Mouse (Mus musculus) bone marrow macrophage, adult 2 months (primary cell): ENCODE results near the gene Bri3bp. TPM values are rescaled to one million over a fixed set of nuclear protein-coding genes. Genes with fewer than 3 reads are reported as not detected.
A peak's percentile ranks its signal among the peaks of the same experiment; 100 is the strongest.

Experiments
- H3K27ac ChIP-seq: 2 replicates; pipeline ENCODE4 v1.5.1; 2012; ENCODE audit warnings: low read depth, low read length; ENCODE audit not compliant: insufficient read depth
- H3K4me1 ChIP-seq: 2 replicates; pipeline ENCODE4 v1.6.1; 2012; ENCODE audit warnings: low read length; ENCODE audit not compliant: control insufficient read depth, insufficient read depth
- H3K4me3 ChIP-seq: 2 replicates; pipeline ENCODE4 v1.5.1; 2012; ENCODE audit warnings: mild to moderate bottlenecking, low read length, moderate library complexity; ENCODE audit not compliant: insufficient read depth
- CTCF ChIP-seq: IDR thresholded peaks from 2 replicates; pipeline ENCODE4 v1.5.1; 2012; ENCODE audit warnings: low read depth, mild to moderate bottlenecking, low read length, moderate library complexity
- POLR2A ChIP-seq: IDR thresholded peaks from 2 replicates; pipeline ENCODE4 v1.6.1; 2012; ENCODE audit warnings: mild to moderate bottlenecking, low read depth, low read length, borderline replicate concordance
- polyA plus RNA-seq: library from polyadenylated mRNA; stranded (reverse); fragments of >200 nt; gene quantifications from 2 replicates; pipeline ENCODE4 v1.2.4, GENCODE M21; 2012; ENCODE audit not compliant: missing spikeins, insufficient read depth, insufficient read length

Gene Bri3bp
- polyA plus RNA-seq, 1 experiment: 11.6 TPM

- TF ChIP-seq CTCF (no peak), POLR2A (no peak)
- Histone ChIP-seq H3K4me1 (no peaks in the 10 kb centered on the region), H3K27ac (no peak overlapping the region), H3K4me3 (no peak overlapping the region)
Measured at GRCm38 (mm10) chr5:125492379-125493092, 51.2 kb downstream of the Bri3bp start.

- Histone ChIP-seq H3K4me3 (no peak overlapping the region), H3K4me1 (no peaks in the 10 kb centered on the region), H3K27ac (no peak overlapping the region)
- TF ChIP-seq CTCF (no peak), POLR2A (no peak)
Measured at GRCm38 (mm10) chr5:125493093-125493423, 51.7 kb downstream of the Bri3bp start.

- Histone ChIP-seq H3K4me1 (no peaks in the 10 kb centered on the region), H3K27ac (no peak overlapping the region), H3K4me3 (no peak overlapping the region)
- TF ChIP-seq CTCF (no peak), POLR2A (no peak)
Measured at GRCm38 (mm10) chr5:125495655-125496054, 54.3 kb downstream of the Bri3bp start.

- H3K27ac ChIP-seq: no peak overlapping the region
- no peak overlapping the region for H3K4me3 ChIP-seq
- TF ChIP-seq CTCF (peak; percentile 47; the same call in 1 of the 2 replicates), POLR2A (no peak)
- no peaks in the 10 kb centered on the region for H3K4me1 ChIP-seq
Measured at GRCm38 (mm10) chr5:125497821-125498600, 56.6 kb downstream of the Bri3bp start.

DNA sequence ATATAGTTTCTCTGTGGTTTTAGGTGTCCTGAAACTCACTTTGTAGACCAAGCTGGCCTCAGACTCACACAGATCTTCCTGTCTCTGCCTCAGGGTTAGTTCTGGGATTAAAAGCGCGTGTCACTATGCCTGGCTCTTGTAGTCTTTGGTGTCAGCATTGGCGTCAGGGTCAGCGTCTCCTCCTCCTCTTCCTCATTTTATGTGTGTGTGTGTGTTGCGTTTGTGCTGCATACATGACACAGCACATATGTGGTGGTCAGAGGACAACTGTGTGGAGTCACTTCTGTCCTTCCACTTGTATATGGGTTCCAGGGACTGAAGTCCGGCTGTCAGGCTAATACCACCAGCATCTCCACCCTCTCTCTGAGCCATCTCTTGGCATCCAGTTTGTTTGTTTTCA, 60.1 kb downstream of the Bri3bp start:
- H3K27ac ChIP-seq: no peak overlapping the region
- no peak overlapping the region for H3K4me3 ChIP-seq
- TF ChIP-seq CTCF: no peak
- no peak for TF ChIP-seq POLR2A
- H3K4me1 ChIP-seq: no peaks in the 10 kb centered on the region

DNA sequence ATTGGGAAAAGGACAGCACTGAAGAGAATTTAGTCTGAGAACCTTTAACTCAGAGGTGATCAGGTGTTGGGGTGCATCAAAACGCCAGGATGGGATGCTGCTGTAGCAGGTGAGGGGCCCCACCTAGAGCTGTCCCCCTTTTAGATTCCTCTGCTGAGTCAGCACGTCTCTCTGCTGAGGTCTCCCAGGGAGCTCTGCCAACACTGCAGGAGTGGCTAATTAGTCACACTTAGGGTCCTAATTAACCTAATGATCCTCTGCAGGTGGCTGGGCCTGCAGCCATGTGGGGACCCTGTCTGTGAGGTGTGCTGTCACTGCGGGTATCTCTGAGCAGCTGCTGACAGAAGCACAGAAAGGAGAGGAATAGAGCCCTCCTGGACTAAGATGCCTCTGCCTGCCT, 60.8 kb downstream of the Bri3bp start:
- no peak overlapping the region for H3K4me3 ChIP-seq
- no peak overlapping the region for H3K27ac ChIP-seq
- TF ChIP-seq CTCF: no peak
- no peak for TF ChIP-seq POLR2A
- H3K4me1 ChIP-seq: no peaks in the 10 kb centered on the region

DNA sequence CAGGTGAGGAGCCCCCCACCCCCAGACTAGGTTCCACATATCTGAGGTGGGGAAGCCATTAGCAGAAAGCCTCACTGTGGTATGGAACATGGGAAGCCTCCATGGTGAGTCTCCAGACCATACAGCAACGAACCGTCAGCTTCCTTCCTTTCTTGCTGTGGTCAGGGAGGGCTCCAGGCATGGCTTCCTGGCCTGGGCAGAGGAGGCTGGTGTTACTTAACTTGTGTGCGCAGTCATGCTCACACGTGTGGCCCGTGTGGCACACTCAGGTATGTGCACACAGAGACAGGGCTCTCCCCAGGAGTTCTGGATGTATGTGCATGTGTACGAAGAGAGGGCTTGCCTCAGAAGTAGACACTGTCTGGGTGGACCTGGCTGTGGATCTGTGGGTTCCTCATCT, 62.3 kb downstream of the Bri3bp start:
- TF ChIP-seq CTCF (no peak), POLR2A (no peak)
- Histone ChIP-seq H3K4me3 (no peak overlapping the region), H3K4me1 (no peaks in the 10 kb centered on the region), H3K27ac (no peak overlapping the region)

GRCm38 (mm10) chr5:125504692-125505091, 63.3 kb downstream of the Bri3bp start:
- H3K4me3 ChIP-seq: no peak overlapping the region
- H3K4me1 ChIP-seq: no peaks in the 10 kb centered on the region
- H3K27ac ChIP-seq: no peak overlapping the region
- no peak for TF ChIP-seq CTCF
- TF ChIP-seq POLR2A: no peak

DNA sequence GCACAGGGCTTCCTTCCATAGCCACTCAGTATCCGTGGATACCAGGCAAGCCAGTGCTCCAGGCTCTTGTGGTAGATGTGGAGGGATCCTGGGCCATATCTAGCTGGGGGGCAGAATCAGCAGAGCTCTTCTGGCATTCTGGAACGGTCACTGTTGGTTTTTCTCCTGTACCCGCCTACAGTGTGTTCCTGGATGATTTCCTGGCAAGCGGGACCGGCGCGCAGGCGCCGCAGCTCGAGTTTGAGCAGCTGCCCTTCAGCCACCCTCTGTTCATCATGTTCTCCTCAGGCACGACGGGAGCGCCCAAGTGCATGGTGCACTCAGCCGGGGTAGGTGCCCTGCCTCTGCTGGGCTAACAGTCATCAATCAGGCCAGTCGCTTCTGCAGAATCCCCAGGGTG, 64.6 kb downstream of the Bri3bp start:
- no peak for TF ChIP-seq POLR2A
- TF ChIP-seq CTCF: no peak
- H3K4me3 ChIP-seq: no peak overlapping the region

GRCm38 (mm10) chr5:125507582-125507981, 66.2 kb downstream of the Bri3bp start:
- no peak overlapping the region for H3K4me3 ChIP-seq

More for the DNA sequence above, 64.6 kb downstream of the Bri3bp start:
- Histone ChIP-seq H3K4me1 (no peaks in the 10 kb centered on the region), H3K27ac (no peak overlapping the region)

More at GRCm38 (mm10) chr5:125507582-125507981, 66.2 kb downstream of the Bri3bp start:
- TF ChIP-seq CTCF (0 out of 2 replicates have a peak, but pooled peaks have one; percentile 16), POLR2A (no peak)
- Histone ChIP-seq H3K27ac (no peak overlapping the region), H3K4me1 (no peaks in the 10 kb centered on the region)
